Mouse (Mus musculus) T-helper 1 cell (primary cell): ENCODE measurements around the gene Nars2.
"Not testable (repeated sequence)": the region's sequence is repeated elsewhere in the genome, so short reads cannot be mapped to it uniquely, and the experiment has no call there.

Experiments
- in situ Hi-C: fragments of 300-600 bp; cut with MboI, MseI; formaldehyde crosslinking; loops from one replicate; pipeline ENCODE4 v1.15.1; 2025; ENCODE audit warnings: high pct_unique_total_duplicates

The Nars2 gene

DNA sequence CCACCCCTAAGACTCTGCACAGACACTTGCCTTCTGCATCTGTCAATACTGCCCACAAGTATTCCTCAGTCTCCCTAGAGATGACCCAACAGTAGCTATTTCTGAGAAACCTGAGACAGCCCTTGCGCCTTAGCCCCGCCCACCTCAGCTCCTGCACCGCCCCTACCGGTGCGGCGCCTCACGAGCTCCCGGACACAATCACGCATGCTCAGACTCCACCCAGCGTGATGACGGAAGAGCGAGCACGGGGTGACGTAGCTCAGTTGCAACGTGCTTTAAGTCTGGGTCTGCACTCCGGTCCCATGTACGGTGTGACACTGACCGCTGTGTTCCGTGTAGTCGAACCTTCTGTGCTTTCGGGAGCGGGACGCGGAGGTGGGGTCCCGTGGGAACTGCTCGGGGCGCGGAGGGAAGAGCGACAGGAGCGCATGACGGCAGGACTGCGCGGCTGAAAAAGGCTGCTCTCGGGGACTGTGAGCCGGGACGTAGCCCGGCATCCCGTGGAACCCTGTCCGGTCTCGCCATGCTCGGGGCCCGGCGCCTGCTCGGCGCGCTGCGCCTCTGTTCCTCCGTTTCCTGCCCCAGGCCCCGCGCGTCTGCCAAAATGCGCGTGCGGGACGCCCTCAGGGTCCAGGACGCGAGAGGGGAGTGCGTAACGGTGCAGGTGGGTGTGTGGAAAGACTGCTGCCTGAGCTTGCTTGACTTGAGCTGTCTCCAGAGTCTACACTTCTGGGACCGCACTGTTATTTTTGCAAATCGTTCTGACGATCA, at the start of gene Nars2:
Gene Nars2 (plus strand): TSS at position 225 of the 771 bp plus-strand sequence.
- in situ Hi-C loops, result no loop called here

DNA sequence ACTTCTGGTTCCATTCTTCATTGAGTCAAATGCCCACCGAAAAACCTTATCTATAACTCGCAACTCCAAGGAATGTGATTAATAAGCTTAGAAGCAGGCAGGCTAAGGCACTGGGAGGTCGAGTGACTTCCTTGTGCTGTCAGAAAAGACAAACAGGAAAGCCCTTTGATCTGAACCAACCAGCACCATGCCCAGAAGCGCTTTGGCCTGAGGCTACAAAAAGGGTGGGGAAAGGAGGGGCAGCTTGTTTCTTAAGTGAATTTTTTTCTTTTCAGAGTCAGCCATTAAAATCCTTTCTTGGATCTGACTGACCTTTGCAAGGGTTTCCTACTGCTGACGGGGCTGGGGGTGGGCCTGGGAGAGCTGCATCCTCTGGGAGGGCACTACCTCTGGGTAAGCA, 49.1 kb upstream of the Nars2 start:
- in situ Hi-C loops, result no loop called here

DNA sequence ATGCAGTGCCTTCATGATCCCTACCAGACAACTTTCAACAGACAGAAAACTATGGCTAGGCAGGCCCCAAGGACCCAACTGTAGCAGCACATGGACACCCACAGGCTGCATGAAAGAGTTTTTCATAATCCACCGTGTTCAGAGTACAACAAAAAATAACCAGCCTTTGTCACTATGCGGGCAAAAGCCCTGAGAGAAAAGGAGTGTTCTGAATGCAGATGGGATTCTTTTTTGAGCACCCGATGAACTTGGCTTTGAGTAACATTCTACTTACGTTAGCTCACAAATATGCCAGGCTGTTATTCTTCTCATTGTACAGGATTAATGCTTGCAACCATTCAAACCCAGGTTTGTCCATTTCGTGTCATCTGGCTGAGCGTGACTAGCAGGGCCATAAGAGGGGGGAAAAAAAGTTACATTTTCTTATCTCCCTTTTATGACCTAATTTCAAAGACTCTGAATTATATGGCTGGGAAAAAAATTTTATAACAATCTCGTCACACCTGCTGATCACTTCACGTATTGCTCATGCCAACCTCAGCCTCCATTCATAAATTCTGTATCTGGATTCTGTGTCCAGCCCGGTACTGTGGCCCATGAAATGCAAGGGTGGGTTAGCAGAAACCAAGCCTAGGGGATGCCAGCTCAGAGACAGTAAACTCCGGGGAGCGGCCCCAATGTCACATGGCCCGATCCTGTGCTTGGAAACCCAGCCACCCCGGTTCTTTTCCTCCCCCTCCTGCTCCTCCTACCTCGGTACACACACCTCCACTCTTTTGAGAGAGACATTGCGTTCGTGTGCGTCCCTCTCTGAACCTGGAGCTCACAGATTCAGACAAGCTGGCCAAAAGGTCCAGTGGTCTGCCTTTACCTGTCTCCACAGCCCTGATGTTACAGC, 48.0 kb upstream of the Nars2 start:
- in situ Hi-C loops, result no loop called here

DNA sequence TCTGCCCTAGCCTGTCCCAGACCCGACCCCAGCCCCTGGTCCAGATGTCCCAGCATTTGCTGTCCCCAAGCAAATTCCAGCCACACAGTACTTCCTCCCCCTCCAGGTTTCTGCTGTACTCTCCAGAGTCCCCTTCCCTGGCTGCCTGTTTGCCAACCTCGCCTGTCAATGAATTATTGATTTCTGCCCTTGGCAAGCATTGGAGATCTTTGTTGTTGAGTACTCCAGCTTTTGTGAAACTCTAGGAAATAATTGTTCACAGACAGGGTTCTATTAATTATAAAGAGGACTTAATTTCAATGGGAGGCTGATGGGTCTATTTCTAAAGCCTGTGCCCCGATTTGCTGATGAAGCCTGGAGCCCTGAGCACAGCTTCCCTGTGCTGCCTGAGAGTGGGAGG, 46.9 kb upstream of the Nars2 start:
- in situ Hi-C loops, result no loop called here

DNA sequence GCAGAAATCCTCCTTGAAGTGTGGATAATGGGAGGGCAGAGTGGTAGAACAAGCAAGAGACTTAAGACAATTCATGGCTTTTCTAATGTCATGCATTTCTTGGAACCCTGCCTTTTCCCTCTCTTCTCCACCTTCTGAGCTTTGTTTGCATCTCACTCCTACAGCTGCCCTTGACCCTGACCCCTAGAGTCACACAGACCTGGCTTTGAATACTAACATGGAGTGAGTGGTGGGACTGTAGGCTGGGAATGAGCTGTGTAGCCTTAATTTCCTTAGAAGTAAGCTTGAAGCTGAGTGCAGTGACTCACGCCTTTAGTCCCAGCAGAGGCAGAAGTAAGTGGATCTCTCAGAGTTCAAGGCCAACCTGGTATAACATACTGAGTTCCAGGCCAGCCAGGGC, 46.4 kb upstream of the Nars2 start:
- in situ Hi-C loops, result no loop called here

GRCm38 (mm10) chr7:96905422-96905821, 45.9 kb upstream of the Nars2 start:
- in situ Hi-C loops, result no loop called here

DNA sequence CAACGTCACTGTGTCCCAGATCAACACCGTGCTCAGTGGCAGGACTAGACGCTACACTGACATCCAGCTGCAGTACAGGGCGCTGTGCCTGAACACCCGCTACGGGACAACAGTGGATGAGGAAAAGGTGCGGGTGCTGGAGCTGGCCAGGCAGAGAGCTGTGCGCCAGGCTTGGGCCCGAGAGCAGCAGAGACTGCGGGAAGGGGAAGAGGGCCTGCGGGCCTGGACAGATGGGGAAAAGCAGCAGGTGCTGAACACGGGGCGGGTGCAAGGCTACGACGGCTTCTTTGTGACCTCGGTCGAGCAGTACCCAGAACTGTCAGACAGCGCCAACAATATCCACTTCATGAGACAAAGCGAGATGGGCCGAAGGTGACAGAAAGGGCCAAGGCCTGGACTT, 45.1 kb upstream of the Nars2 start:
- in situ Hi-C loops, result no loop called here

DNA sequence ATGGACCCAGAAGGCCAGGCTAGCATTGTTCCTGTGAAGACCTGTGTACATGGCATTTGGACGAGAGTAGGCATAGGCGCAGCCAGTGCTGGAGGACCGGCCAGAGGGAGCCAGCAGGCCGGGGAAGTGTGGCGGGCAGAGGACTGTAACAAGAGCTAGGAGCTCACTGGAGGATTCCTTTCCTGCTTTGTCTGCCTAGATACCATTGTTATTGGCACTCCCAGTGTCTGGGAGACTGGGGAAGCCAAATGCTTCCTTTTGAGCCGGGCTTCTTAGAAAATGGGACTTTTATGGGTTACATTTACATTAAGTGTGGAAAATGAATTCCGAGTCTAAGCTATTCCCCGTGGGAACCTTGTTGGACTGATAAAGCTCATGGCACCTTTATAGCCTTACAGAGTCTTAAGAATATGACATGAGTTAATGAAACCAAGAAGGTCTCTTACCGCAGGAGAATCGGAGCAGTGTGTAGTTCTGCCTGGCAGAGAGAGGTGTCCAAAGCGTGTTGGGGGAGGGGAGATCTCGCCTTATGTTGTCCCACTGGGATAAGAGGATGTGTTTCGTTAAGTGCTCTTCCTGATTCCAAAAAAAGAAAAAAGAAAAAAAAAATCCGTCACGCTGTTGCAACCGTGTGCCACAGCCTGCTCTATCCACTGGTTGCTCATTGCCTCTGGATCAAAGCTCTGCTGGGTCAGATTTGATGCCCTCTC, 43.2 kb upstream of the Nars2 start:
- in situ Hi-C loops, result no loop called here

DNA sequence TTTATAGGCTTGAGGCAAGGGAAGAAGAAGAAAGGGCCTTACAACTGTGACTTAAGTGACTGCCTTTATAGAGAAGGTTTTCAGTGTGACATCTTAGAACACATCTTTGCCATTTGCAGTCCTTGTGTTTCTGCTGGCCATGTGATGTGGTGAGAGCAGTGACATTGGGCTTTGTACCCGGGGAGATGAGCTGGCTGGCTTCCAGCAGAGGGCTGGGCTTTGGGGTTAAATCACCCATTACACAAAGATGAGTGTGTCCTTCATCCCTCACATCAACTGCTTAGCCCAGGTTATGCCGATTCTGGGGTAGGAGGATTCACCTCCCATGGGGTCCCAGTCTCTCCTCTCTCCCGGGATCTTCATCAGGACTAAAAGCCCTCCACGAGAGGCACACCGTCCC, 41.4 kb upstream of the Nars2 start:
- in situ Hi-C loops, result loop anchor here (5.0 kb wide), 2 partner anchors 138 to 388 kb away; no protein-coding TSS in a partner anchor

- in situ Hi-C loops, result loop anchor here (5.0 kb wide), 2 partner anchors 138 to 388 kb away; no protein-coding TSS in a partner anchor
Measured at GRCm38 (mm10) chr7:96910310-96910960, 40.9 kb upstream of the Nars2 start.

DNA sequence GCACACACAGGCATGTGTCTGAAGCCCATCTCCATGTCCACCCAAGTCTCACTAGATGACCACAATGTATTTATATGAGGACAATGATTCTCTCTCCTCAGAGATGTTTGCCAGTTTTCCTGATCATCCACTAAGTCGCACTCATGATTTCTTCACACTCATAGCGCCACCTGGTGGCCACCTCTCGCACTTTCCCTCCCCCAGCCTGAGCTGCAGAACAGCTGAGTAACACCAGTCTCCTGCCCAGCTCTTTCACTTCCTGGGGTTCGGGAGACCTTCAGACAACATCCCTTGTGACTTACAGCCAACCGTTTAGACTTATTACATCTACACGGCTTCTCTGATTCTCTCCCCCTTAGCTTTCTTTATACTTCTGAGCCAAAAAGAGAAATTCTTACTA, 37.3 kb upstream of the Nars2 start:
- in situ Hi-C loops, result loop anchor here (5.0 kb wide), 2 partner anchors 142 to 392 kb away; no protein-coding TSS in a partner anchor

DNA sequence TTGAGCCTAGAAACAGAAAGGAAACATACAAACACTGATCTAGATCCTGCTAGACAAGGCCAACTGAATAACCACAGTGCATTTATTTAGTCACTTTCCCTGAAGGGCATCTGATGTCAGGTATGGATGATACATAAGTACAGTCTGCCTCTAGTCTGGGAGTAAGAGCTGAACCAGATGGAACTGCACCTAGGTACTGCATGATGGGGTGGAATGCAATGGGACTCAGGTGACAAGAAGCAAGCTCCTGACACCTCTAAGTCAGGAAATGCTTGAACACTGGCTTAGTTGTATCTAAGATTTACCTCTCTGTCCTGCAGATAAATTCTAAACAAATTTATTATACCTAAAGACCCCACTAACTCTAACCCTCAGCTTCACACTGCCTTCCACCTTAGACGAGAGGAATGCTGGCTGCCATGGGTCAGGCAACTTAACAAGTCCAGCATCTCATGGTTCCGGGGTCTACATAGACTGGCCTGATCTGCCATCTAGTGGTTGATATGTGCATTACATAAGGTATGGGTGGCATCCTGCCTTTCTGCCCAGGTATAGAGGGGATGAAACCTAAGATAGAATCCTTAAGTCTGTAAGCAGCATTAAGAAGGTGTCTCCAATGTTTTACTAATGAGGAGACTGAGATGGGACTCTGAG, 35.7 kb upstream of the Nars2 start:
- in situ Hi-C loops, result no loop called here

DNA sequence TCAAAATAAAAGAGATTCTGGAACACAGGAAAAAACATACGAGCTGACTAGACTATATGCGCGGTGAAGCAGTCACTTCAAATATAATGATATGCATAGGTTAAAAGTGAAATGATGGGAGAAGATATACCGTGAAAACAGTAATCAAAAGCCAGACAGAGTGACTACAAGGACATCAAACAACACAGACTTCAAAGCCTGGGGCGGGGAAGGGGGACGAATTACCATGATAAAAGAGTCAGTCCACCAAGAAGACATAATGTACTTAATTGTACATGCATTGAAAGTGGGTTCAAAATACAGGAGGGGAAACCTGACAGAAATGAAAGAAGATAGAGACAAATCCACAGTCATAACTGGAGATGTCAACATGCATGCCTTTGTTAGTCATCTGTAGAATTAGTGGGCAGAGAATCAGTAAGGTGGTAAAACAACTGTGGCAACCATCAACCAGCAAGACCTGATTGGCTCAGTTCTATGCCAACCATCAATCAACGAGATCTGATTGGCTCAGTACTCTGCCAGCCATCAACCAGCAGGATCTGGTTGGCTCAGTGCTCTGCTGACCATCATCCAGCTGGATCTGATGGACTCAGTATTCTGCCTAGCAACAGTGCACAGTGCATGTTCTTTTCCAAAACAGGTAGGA, 30.7 kb upstream of the Nars2 start:
- in situ Hi-C loops, result no loop called here

GRCm38 (mm10) chr7:96922927-96923326, 28.4 kb upstream of the Nars2 start:
- in situ Hi-C loops, result no loop called here

DNA sequence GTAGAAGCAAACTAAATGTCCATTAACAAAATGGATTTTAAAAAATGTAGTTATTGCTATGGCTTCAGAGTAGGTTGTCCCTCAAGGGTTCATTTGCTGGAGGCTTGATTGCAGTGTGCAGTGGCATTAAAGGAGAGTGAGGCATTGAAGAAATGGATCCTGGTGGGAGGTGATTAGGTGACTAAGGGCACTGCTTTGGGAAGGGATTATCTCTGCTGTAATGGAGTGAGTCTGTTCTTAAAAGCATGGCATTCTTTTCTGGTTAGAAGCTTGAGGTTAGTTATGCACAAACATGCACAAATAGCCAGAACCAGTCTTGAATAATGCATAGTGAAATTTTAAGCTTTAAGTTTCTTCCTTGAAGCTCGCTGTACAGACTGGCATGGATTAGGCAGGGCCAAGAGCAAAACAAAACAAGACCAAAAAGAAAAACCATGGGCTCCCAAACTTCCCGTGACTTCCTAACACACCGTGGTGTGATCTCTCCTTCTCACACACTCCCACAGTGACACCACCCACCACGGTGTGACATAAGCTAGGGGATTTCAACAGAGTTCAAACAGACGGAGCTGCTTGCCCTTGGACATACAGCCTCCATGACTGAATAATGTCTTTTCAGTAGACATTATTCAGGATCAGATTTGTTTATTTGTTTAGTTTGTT, 7.5 kb upstream of the Nars2 start:
- in situ Hi-C loops, result no loop called here

- in situ Hi-C loops, result not testable (repeated sequence)
Measured at GRCm38 (mm10) chr7:96946501-96946900, 4.8 kb upstream of the Nars2 start.

GRCm38 (mm10) chr7:96952094-96952493, 789 bp downstream of the Nars2 start:
- in situ Hi-C loops, result no loop called here

DNA sequence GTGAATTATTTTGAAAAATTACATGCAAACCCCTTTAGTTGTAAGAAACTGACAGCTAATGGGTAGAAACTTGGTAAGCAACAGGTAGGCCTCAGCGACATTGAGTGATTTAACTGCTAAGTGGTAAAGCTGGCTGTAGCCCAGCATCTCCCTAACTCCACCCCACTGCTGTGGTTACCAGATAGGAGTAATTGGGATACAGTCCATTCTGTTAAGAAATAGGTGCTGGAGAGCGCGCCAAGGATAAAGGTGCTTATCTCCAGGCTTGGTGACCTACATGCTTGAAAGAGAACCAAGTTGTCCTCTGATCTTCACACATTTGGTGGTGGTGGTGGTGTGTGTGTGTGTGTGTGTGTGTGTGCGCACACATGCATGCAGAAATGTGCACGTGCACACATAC, 7.9 kb downstream of the Nars2 start:
- in situ Hi-C loops, result no loop called here

GRCm38 (mm10) chr7:96967188-96967587, 15.9 kb downstream of the Nars2 start:
- in situ Hi-C loops, result no loop called here

DNA sequence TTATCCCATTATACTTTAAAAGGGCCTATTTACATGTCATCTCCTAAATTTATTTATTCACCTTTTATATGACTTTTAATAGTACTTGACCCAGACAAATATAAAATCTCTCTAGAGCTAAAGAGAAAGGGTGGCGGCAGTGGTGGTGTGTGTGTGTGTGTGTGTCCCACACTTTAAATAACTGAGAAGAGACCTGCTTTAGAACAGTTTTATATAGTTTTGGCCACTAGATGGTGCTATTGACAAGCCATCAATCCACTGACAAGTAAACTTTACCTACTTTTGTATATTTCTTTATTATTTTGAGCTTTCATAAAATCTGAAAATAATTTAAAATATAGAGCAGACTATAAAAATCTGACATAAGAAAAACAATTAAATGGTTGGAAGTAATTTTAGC, 19.1 kb downstream of the Nars2 start:
- in situ Hi-C loops, result loop anchor here (5.0 kb wide), 2 partner anchors 122 to 332 kb away; no protein-coding TSS in a partner anchor
